Mouse (Mus musculus) forebrain, embryonic 11.5 days (tissue): ENCODE measurements at regions not wholly inside any gene's neighbourhood (a gene's known extent, or its start where the extent isn't known, plus 50 kb on each side); places are given as distances from the start of the nearest gene placed in this dataset.
A peak's percentile ranks its signal among the peaks of the same experiment; 100 is the strongest.

Source experiments
- ATAC-seq: fragments of 200-750 bp; cut with Nextera tagmentation; replicated peaks from 2 replicates; pipeline ENCODE4 v1.8.0; 2017; ENCODE audit warnings: moderate TSS enrichment; ENCODE audit not compliant: low FRiP score
- DNase-seq: peaks from one replicate; pipeline ENCODE4 v3.0.0-alpha.2; 2017; ENCODE audit warnings: low spot score
- H3K27ac ChIP-seq: fragments of 300-500 bp; sonication (generic); 2 replicates; pipeline ENCODE4 v1.5.1; 2014; ENCODE audit warnings: low read depth, low read length
- H3K27me3 ChIP-seq: fragments of 300-500 bp; sonication (generic); 2 replicates; pipeline ENCODE4 v1.6.1; 2014; ENCODE audit warnings: mild to moderate bottlenecking, low read length, mixed read lengths; ENCODE audit not compliant: control insufficient read depth, insufficient read depth
- H3K36me3 ChIP-seq: fragments of 300-500 bp; sonication (generic); 2 replicates; pipeline ENCODE4 v1.6.1; 2014; ENCODE audit warnings: mild to moderate bottlenecking, low read length, moderate library complexity, mixed read lengths; ENCODE audit not compliant: control insufficient read depth, insufficient read depth
- H3K4me1 ChIP-seq: fragments of 300-500 bp; sonication (generic); replicated peaks from 2 replicates; pipeline ENCODE4 v1.6.1; 2014; ENCODE audit warnings: low read length, mixed read lengths; ENCODE audit not compliant: control insufficient read depth, insufficient read depth
- H3K4me2 ChIP-seq: fragments of 300-500 bp; sonication (generic); 2 replicates; pipeline ENCODE4 v1.6.1; 2014; ENCODE audit warnings: low read depth, mild to moderate bottlenecking, low read length, moderate library complexity, mixed read lengths; ENCODE audit not compliant: severe bottlenecking
- H3K4me3 ChIP-seq: fragments of 300-500 bp; sonication (generic); 2 replicates; pipeline ENCODE4 v1.5.1; 2014; ENCODE audit warnings: low read depth, low read length
- H3K9ac ChIP-seq: fragments of 300-500 bp; sonication (generic); 2 replicates; pipeline ENCODE4 v1.6.1; 2014; ENCODE audit warnings: low read length
- H3K9me3 ChIP-seq: fragments of 300-500 bp; sonication (generic); 2 replicates; pipeline ENCODE4 v1.6.1; 2016; ENCODE audit warnings: low read length, mixed read lengths; ENCODE audit not compliant: control insufficient read depth
- WGBS: fragments of 180-500 bp; shearing (Covaris S2); extraction: QIAGEN DNeasy Blood & Tissue Kit; methylation state at CpG from one replicate; pipeline ENCODE4 v1.1.7; 2014; 5-methylcytosine and 5-hydroxymethylcytosine counted together

DNA sequence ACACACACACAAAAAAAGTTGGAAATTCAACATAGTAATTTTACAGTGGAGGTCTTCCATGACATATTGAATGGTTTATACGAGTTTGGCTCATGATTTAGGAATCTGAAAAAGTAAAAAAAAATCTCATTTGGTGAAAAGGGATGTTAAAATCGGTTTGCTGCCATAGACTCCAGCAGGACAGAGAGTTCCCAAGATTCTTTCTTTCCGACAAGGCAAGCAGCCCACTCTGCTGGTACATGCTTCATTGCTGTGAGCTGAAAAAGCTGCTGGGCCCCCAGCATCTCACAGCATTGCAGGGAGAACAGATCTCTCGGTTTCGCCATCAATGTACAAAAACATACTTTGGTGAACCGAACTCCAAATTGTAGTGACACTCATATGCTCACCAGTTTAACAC, 125.8 kb upstream of the Mpdz start:
- Histone ChIP-seq H3K4me2 (no peak overlapping the region), H3K27ac (no peak overlapping the region), H3K9ac (no peak overlapping the region), H3K36me3 (no peaks in the 10 kb centered on the region), H3K27me3 (no peaks in the 10 kb centered on the region), H3K4me1 (peaks cover 5% of the 10 kb centered on the region; the same call in 1 of the 2 replicates), H3K4me3 (no peak overlapping the region), H3K9me3 (no peaks in the 10 kb centered on the region)
- no peak for DNase-seq
- ATAC-seq: 0 out of 2 replicates have a peak, but pooled peaks have one; percentile 35
- 81% methylated on average over 6 of the region's 6 CpGs for WGBS

- no peaks in the 10 kb centered on the region for H3K27me3 ChIP-seq
- H3K36me3 ChIP-seq: no peaks in the 10 kb centered on the region
- peak; percentile 96 for ATAC-seq
- H3K4me3 ChIP-seq: no peak overlapping the region
- DNase-seq: peak; percentile 73
- 0 out of 2 replicates have a peak overlapping the region, but pooled peaks have one; percentile 2 for H3K27ac ChIP-seq
- H3K9me3 ChIP-seq: no peaks in the 10 kb centered on the region
- H3K4me1 ChIP-seq: peaks cover 5% of the 10 kb centered on the region; the same call in 1 of the 2 replicates
- H3K9ac ChIP-seq: 0 out of 2 replicates have a peak overlapping the region, but pooled peaks have one; percentile 27
- 33% methylated on average over 5 of the region's 5 CpGs for WGBS
- no peak overlapping the region for H3K4me2 ChIP-seq
Observed at GRCm38 (mm10) chr4:81567928-81568327, 125.3 kb upstream of the Mpdz start.

GRCm38 (mm10) chr4:81566526-81566925, 123.9 kb upstream of the Mpdz start:
- H3K4me1 ChIP-seq: peaks cover 5% of the 10 kb centered on the region; the same call in 1 of the 2 replicates
- H3K9me3 ChIP-seq: no peaks in the 10 kb centered on the region
- H3K27me3 ChIP-seq: no peaks in the 10 kb centered on the region
- no peak overlapping the region for H3K27ac ChIP-seq
- no peak overlapping the region for H3K4me3 ChIP-seq
- H3K36me3 ChIP-seq: no peaks in the 10 kb centered on the region
- H3K9ac ChIP-seq: no peak overlapping the region
- DNase-seq (no peak), ATAC-seq (no peak)
- H3K4me2 ChIP-seq: no peak overlapping the region
- 56% methylated on average over 11 of the region's 11 CpGs for WGBS

GRCm38 (mm10) chr4:81565422-81566395, 123.1 kb upstream of the Mpdz start:
- peaks cover 5% of the 10 kb centered on the region; the same call in 1 of the 2 replicates for H3K4me1 ChIP-seq
- no peak overlapping the region for H3K4me2 ChIP-seq
- no peaks in the 10 kb centered on the region for H3K27me3 ChIP-seq
- H3K9me3 ChIP-seq: no peaks in the 10 kb centered on the region
- H3K36me3 ChIP-seq: no peaks in the 10 kb centered on the region
- DNase-seq: no peak
- H3K4me3 ChIP-seq: no peak overlapping the region
- no peak for ATAC-seq
- 87% methylated on average over 21 of the region's 21 CpGs for WGBS
- no peak overlapping the region for H3K9ac ChIP-seq
- no peak overlapping the region for H3K27ac ChIP-seq

- H3K9ac ChIP-seq: no peak overlapping the region
- peaks cover 5% of the 10 kb centered on the region; the same call in 1 of the 2 replicates for H3K4me1 ChIP-seq
- no peak for ATAC-seq
- H3K9me3 ChIP-seq: no peaks in the 10 kb centered on the region
- 9% methylated on average over 6 of the region's 6 CpGs for WGBS
- no peaks in the 10 kb centered on the region for H3K36me3 ChIP-seq
- H3K27me3 ChIP-seq: no peaks in the 10 kb centered on the region
- DNase-seq: no peak
- no peak overlapping the region for H3K4me2 ChIP-seq
- no peak overlapping the region for H3K4me3 ChIP-seq
- no peak overlapping the region for H3K27ac ChIP-seq
Observed at GRCm38 (mm10) chr4:81564446-81564845, 121.8 kb upstream of the Mpdz start.

- 62% methylated on average over 10 of the region's 10 CpGs for WGBS
- no peak for DNase-seq
- peak overlapping the region; percentile 7; the same call in 1 of the 2 replicates for H3K9ac ChIP-seq
Observed at GRCm38 (mm10) chr4:81563574-81563973, 121.0 kb upstream of the Mpdz start.

GRCm38 (mm10) chr4:81561453-81561852, 118.8 kb upstream of the Mpdz start:
- 74% methylated on average over 4 of the region's 4 CpGs for WGBS

More at GRCm38 (mm10) chr4:81563574-81563973, 121.0 kb upstream of the Mpdz start:
- no peaks in the 10 kb centered on the region for H3K9me3 ChIP-seq
- H3K4me1 ChIP-seq: peaks cover 5% of the 10 kb centered on the region; the same call in 1 of the 2 replicates
- no peak overlapping the region for H3K4me3 ChIP-seq
- H3K27me3 ChIP-seq: no peaks in the 10 kb centered on the region
- no peak for ATAC-seq
- no peaks in the 10 kb centered on the region for H3K36me3 ChIP-seq
- H3K4me2 ChIP-seq: no peak overlapping the region
- H3K27ac ChIP-seq: no peak overlapping the region

GRCm38 (mm10) chr4:81550816-81551215, 108.2 kb upstream of the Mpdz start:
- no peaks in the 10 kb centered on the region for H3K27me3 ChIP-seq
- DNase-seq (no peak), ATAC-seq (no peak)
- WGBS: 83% methylated on average over 4 of the region's 4 CpGs
- H3K27ac ChIP-seq: no peak overlapping the region
- no peak overlapping the region for H3K4me3 ChIP-seq
- no peak overlapping the region for H3K4me2 ChIP-seq
- no peaks in the 10 kb centered on the region for H3K36me3 ChIP-seq
- H3K4me1 ChIP-seq: no peaks in the 10 kb centered on the region
- H3K9me3 ChIP-seq: no peaks in the 10 kb centered on the region
- H3K9ac ChIP-seq: no peak overlapping the region

More at GRCm38 (mm10) chr4:81561453-81561852, 118.8 kb upstream of the Mpdz start:
- no peak overlapping the region for H3K4me2 ChIP-seq
- no peak for ATAC-seq
- no peak for DNase-seq
- H3K27ac ChIP-seq: no peak overlapping the region
- H3K36me3 ChIP-seq: no peaks in the 10 kb centered on the region
- no peaks in the 10 kb centered on the region; the same call in 1 of the 2 replicates for H3K4me1 ChIP-seq
- no peaks in the 10 kb centered on the region for H3K27me3 ChIP-seq
- H3K9ac ChIP-seq: no peak overlapping the region
- H3K4me3 ChIP-seq: no peak overlapping the region
- H3K9me3 ChIP-seq: no peaks in the 10 kb centered on the region
